Mouse (Mus musculus): ENCODE data around the gene Syne3. TPM values are rescaled to one million over a fixed set of nuclear protein-coding genes. Genes with fewer than 3 reads are reported as not detected.

The Syne3 gene
- total and polyA plus RNA-seq, 2 experiments from 2014 or later, result 1.8 to 5.0 TPM

DNA sequence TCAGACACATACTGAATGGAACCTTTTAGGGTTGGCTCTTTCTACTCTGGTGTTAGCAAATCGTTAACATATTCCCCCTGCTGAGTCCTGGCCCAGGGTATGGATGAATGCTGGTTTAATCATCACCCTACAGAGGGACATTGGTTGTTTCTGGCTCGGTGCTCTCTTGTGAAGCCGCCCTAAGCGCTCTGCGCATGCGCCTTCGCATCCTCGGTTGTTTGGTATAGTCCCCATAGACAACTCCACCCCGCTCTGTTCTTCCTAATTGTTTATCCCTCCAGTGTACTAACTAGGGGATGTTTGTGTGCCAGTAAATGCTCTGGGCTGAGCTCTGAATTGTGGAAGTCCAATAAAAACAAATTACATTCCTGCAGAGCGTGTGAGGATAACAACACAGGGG is 7.0 kb upstream of the Syne3 start:
- Histone ChIP-seq H3K4me2 (ENCODE audit: low read depth, low read length) (no peak overlapping the region), H3K36me3 (replicated peaks; ENCODE audit: control insufficient read depth, insufficient read depth, low read length) (no peaks in the 10 kb centered on the region), H3K4me1 (ENCODE audit: control insufficient read depth, insufficient read depth) (peaks cover 12% of the 10 kb centered on the region; the same call in 1 of the 2 replicates), H3K9ac (replicated peaks; ENCODE audit: low read depth, low read length) (no peak overlapping the region), H3K27me3 (ENCODE audit: control insufficient read depth, insufficient read depth, low read length) (no peaks in the 10 kb centered on the region), H3K4me3 (ENCODE audit: low read depth, low read length) (no peak overlapping the region), H3K9me3 (replicated peaks; ENCODE audit: control insufficient read depth, low read length) (no peaks in the 10 kb centered on the region), H3K27ac (ENCODE audit: low read depth) (no peak overlapping the region)
- no peak for DNase-seq (ENCODE audit: low spot score)
- no peak for ATAC-seq (ENCODE audit: insufficient read depth, low read depth)
- TF ChIP-seq EP300 (IDR thresholded peaks at IDR 0.05; ENCODE audit: low read depth) (no peak), CTCF (IDR thresholded peaks at IDR 0.05; ENCODE audit: low read depth) (no peak)
- WGBS, result 79% methylated on average over 10 of the region's 10 CpGs

DNA sequence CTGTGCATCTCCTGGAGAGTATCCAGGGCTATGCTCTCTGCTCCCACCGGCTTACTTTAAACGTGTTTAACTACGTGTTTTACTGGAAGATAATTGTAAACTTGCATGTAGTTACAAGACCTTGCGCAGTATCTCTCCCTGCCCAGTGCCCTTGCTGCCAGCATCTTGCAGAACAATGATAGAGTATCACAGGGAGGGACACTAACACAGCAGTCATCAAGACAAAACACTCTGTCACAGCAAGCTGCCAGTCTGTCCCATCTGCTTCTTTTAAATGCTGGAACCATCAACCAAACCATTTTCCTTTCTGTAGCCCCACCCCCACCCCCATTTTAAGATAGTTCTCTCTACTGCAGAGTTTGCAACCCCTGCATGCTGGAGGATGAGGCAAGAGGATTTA is 6.6 kb upstream of the Syne3 start:
- Histone ChIP-seq H3K27ac (ENCODE audit: low read depth) (no peak overlapping the region), H3K9me3 (replicated peaks; ENCODE audit: control insufficient read depth, low read length) (no peaks in the 10 kb centered on the region), H3K36me3 (replicated peaks; ENCODE audit: control insufficient read depth, insufficient read depth, low read length) (no peaks in the 10 kb centered on the region), H3K4me1 (ENCODE audit: control insufficient read depth, insufficient read depth) (peaks cover 12% of the 10 kb centered on the region; the same call in 1 of the 2 replicates), H3K27me3 (ENCODE audit: control insufficient read depth, insufficient read depth, low read length) (no peaks in the 10 kb centered on the region), H3K4me3 (ENCODE audit: low read depth, low read length) (no peak overlapping the region), H3K9ac (replicated peaks; ENCODE audit: low read depth, low read length) (no peak overlapping the region), H3K4me2 (ENCODE audit: low read depth, low read length) (no peak overlapping the region)
- TF ChIP-seq EP300 (IDR thresholded peaks at IDR 0.05; ENCODE audit: low read depth) (no peak), CTCF (IDR thresholded peaks at IDR 0.05; ENCODE audit: low read depth) (no peak)
- DNase-seq (ENCODE audit: low spot score) (no peak), ATAC-seq (ENCODE audit: insufficient read depth, low read depth) (no peak)
- 44% methylated on average over 4 of the region's 4 CpGs for WGBS

GRCm38 (mm10) chr12:105013065-105013464 is 3.5 kb upstream of the Syne3 start:
- TF ChIP-seq EP300 (IDR thresholded peaks at IDR 0.05; ENCODE audit: low read depth) (no peak), CTCF (IDR thresholded peaks at IDR 0.05; ENCODE audit: low read depth) (no peak)

DNA sequence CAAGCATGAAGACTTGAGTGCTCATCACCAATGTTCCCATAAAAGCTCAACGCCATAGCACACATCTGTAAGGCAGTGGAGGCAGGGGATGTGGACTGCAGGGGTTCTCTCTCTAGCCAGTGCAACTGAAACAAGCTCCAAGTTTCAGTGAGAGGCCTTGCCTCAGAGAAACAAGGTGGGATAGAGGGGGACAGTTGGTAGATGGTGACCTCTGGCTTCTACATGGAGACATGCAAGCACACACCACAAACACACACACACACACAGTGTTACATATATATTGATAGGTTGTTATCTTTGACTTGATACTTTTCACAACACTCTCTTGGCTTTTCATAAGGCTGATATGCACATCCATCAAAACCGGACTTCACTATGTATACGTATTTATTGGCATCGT is 2.7 kb upstream of the Syne3 start:
- DNase-seq (ENCODE audit: low spot score) (no peak), ATAC-seq (ENCODE audit: insufficient read depth, low read depth) (no peak)
- no peak overlapping the region for H3K27ac ChIP-seq (ENCODE audit: low read depth)
- H3K36me3 ChIP-seq (replicated peaks; ENCODE audit: control insufficient read depth, insufficient read depth, low read length), result no peaks in the 10 kb centered on the region
- TF ChIP-seq CTCF (IDR thresholded peaks at IDR 0.05; ENCODE audit: low read depth) (no peak), EP300 (IDR thresholded peaks at IDR 0.05; ENCODE audit: low read depth) (no peak)
- no peak overlapping the region for H3K4me3 ChIP-seq (ENCODE audit: low read depth, low read length)
- H3K4me1 ChIP-seq (ENCODE audit: control insufficient read depth, insufficient read depth), result peaks cover 22% of the 10 kb centered on the region
- 92% methylated on average over 4 of the region's 4 CpGs for WGBS
- H3K9ac ChIP-seq (replicated peaks; ENCODE audit: low read depth, low read length), result no peak overlapping the region
- no peaks in the 10 kb centered on the region for H3K9me3 ChIP-seq (replicated peaks; ENCODE audit: control insufficient read depth, low read length)
- no peak overlapping the region for H3K4me2 ChIP-seq (ENCODE audit: low read depth, low read length)
- H3K27me3 ChIP-seq (ENCODE audit: control insufficient read depth, insufficient read depth, low read length), result no peaks in the 10 kb centered on the region

More at GRCm38 (mm10) chr12:105013065-105013464, 3.5 kb upstream of the Syne3 start:
- H3K4me1 ChIP-seq (ENCODE audit: control insufficient read depth, insufficient read depth), result peaks cover 21% of the 10 kb centered on the region
- 19% methylated on average over 17 of the region's 17 CpGs for WGBS
- peak overlapping the region; percentile 16; the same call in 1 of the 2 replicates for H3K4me3 ChIP-seq (ENCODE audit: low read depth, low read length)
- no peak overlapping the region for H3K9ac ChIP-seq (replicated peaks; ENCODE audit: low read depth, low read length)
- H3K27ac ChIP-seq (ENCODE audit: low read depth), result peak overlapping the region; percentile 32
- H3K27me3 ChIP-seq (ENCODE audit: control insufficient read depth, insufficient read depth, low read length), result no peaks in the 10 kb centered on the region
- no peaks in the 10 kb centered on the region for H3K36me3 ChIP-seq (replicated peaks; ENCODE audit: control insufficient read depth, insufficient read depth, low read length)
- no peaks in the 10 kb centered on the region for H3K9me3 ChIP-seq (replicated peaks; ENCODE audit: control insufficient read depth, low read length)
- DNase-seq (ENCODE audit: low spot score), result peak; percentile 60
- peak overlapping the region; percentile 38 for H3K4me2 ChIP-seq (ENCODE audit: low read depth, low read length)
- ATAC-seq (ENCODE audit: insufficient read depth, low read depth), result no peak

DNA sequence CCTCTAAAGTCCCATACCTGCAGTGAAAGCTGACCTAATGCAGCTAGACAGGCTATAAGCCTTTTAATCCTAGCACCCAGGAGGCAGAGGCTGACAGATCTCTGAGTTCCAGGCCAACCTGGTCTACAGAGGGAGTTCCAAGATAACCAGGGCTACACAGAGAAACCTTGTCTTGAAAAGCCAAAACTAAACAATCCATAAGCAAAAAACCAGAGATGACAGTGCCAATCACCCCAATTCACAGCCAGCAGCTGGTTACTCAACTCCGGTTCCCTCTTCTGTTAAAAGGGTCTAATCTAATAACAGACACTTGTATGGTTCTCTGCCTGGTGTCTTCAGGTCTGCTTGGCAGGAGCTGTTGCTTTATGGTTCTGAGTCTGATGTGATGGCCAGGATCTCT is 2.0 kb upstream of the Syne3 start:
- 85% methylated on average over 1 of the region's 1 CpGs for WGBS
- H3K27me3 ChIP-seq (ENCODE audit: control insufficient read depth, insufficient read depth, low read length), result no peaks in the 10 kb centered on the region

DNA sequence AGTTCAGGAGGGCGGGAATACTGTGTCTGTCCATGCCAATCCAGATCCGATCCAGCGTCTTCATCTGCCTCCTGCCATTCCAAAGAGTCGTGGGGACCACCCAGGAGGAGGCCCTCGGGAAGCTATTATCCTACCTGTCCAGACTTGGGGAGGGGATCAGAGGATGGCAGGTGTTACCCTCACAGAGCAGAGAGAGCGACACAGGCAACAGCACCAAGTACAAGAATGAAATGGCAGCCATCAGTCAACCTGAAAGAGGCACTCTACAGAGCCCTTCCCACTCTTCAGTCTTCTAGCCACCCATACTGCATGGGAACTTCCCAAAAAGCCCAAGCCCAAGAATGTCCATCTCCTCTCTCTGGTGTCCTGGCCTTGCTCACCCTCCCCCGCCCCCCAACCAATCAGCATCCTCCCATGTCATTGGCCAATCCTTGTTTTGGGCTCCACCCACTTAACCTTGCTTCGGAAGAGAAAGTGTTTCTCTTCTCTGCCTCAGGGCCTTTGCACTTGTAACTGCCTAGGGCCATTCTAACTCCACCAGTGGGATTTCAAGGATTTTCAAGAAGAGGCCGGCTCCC is 693 bp upstream of the Syne3 start:
- Histone ChIP-seq H3K9ac (replicated peaks; ENCODE audit: low read depth, low read length) (peak overlapping the region; percentile 61), H3K36me3 (replicated peaks; ENCODE audit: control insufficient read depth, insufficient read depth, low read length) (no peaks in the 10 kb centered on the region), H3K4me1 (ENCODE audit: control insufficient read depth, insufficient read depth) (peaks cover 22% of the 10 kb centered on the region), H3K27ac (ENCODE audit: low read depth) (0 out of 2 replicates have a peak overlapping the region, but pooled peaks have one; percentile 78), H3K4me3 (ENCODE audit: low read depth, low read length) (peak overlapping the region; percentile 84), H3K4me2 (ENCODE audit: low read depth, low read length) (peak overlapping the region; percentile 77), H3K9me3 (replicated peaks; ENCODE audit: control insufficient read depth, low read length) (no peaks in the 10 kb centered on the region), H3K27me3 (ENCODE audit: control insufficient read depth, insufficient read depth, low read length) (no peaks in the 10 kb centered on the region)
- DNase-seq (ENCODE audit: low spot score) (no peak), ATAC-seq (ENCODE audit: insufficient read depth, low read depth) (no peak)
- TF ChIP-seq EP300 (IDR thresholded peaks at IDR 0.05; ENCODE audit: low read depth) (no peak), CTCF (IDR thresholded peaks at IDR 0.05; ENCODE audit: low read depth) (no peak)
- WGBS, result 26% methylated on average over 9 of the region's 9 CpGs

More for the DNA sequence above, 2.0 kb upstream of the Syne3 start:
- TF ChIP-seq CTCF (IDR thresholded peaks at IDR 0.05; ENCODE audit: low read depth) (no peak), EP300 (IDR thresholded peaks at IDR 0.05; ENCODE audit: low read depth) (no peak)
- no peaks in the 10 kb centered on the region for H3K36me3 ChIP-seq (replicated peaks; ENCODE audit: control insufficient read depth, insufficient read depth, low read length)
- H3K4me2 ChIP-seq (ENCODE audit: low read depth, low read length), result no peak overlapping the region
- peaks cover 22% of the 10 kb centered on the region for H3K4me1 ChIP-seq (ENCODE audit: control insufficient read depth, insufficient read depth)
- no peaks in the 10 kb centered on the region for H3K9me3 ChIP-seq (replicated peaks; ENCODE audit: control insufficient read depth, low read length)
- DNase-seq (ENCODE audit: low spot score) (no peak), ATAC-seq (ENCODE audit: insufficient read depth, low read depth) (no peak)
- no peak overlapping the region for H3K9ac ChIP-seq (replicated peaks; ENCODE audit: low read depth, low read length)
- H3K4me3 ChIP-seq (ENCODE audit: low read depth, low read length), result no peak overlapping the region
- no peak overlapping the region for H3K27ac ChIP-seq (ENCODE audit: low read depth)

Measured in heart, postnatal 0 days (tissue).